Mouse (Mus musculus) stomach, embryonic 15.5 days (tissue): ENCODE data around the gene Slc32a1. TPM values are rescaled to one million over a fixed set of nuclear protein-coding genes. Genes with fewer than 3 reads are reported as not detected.
A peak's percentile ranks its signal among the peaks of the same experiment; 100 is the strongest.

Source experiments
- ATAC-seq: fragments of 200-750 bp; cut with Nextera tagmentation; 2 replicates; pipeline ENCODE4 v1.8.0; 2017; ENCODE audit warnings: low read depth, moderate number of reproducible peaks, moderate TSS enrichment; ENCODE audit not compliant: insufficient read depth, low FRiP score
- H3K27ac ChIP-seq: fragments of 300-500 bp; sonication (generic); 2 replicates; pipeline ENCODE4 v1.5.1; 2015; ENCODE audit warnings: mild to moderate bottlenecking, inconsistent platforms
- H3K27me3 ChIP-seq: fragments of 300-500 bp; sonication (generic); replicated peaks from 2 replicates; pipeline ENCODE4 v1.6.1; 2015; ENCODE audit warnings: inconsistent platforms
- H3K36me3 ChIP-seq: fragments of 300-500 bp; sonication (generic); 2 replicates; pipeline ENCODE4 v1.6.1; 2015; ENCODE audit warnings: inconsistent platforms
- H3K4me1 ChIP-seq: fragments of 300-500 bp; sonication (generic); 2 replicates; pipeline ENCODE4 v1.6.1; 2015; ENCODE audit warnings: inconsistent platforms
- H3K4me2 ChIP-seq: fragments of 300-500 bp; sonication (generic); 2 replicates; pipeline ENCODE4 v1.6.1; 2015; ENCODE audit warnings: mild to moderate bottlenecking, inconsistent platforms
- H3K4me3 ChIP-seq: fragments of 300-500 bp; sonication (generic); replicated peaks from 2 replicates; pipeline ENCODE4 v1.5.1; 2015; ENCODE audit warnings: inconsistent platforms
- H3K9ac ChIP-seq: fragments of 300-500 bp; sonication (generic); 2 replicates; pipeline ENCODE4 v1.6.1; 2015; ENCODE audit warnings: inconsistent platforms
- H3K9me3 ChIP-seq: fragments of 300-500 bp; sonication (generic); 2 replicates; pipeline ENCODE4 v1.6.1; 2016; ENCODE audit warnings: inconsistent platforms
- WGBS: fragments of 180-500 bp; shearing (Covaris S2); methylation state at CpG from one replicate; pipeline ENCODE4 v1.1.7; 2015; 5-methylcytosine and 5-hydroxymethylcytosine counted together
- polyA plus RNA-seq: library from polyadenylated mRNA; unstranded; fragments of >200 nt; fragmentation: Nextera tagmentation; extraction: Ambion mirVana; gene quantifications from 2 replicates; pipeline ENCODE4 v1.2.1, GENCODE M21; 2015

Slc32a1 gene
- polyA plus RNA-seq, 1 experiment from 2014 or later: not detected

DNA sequence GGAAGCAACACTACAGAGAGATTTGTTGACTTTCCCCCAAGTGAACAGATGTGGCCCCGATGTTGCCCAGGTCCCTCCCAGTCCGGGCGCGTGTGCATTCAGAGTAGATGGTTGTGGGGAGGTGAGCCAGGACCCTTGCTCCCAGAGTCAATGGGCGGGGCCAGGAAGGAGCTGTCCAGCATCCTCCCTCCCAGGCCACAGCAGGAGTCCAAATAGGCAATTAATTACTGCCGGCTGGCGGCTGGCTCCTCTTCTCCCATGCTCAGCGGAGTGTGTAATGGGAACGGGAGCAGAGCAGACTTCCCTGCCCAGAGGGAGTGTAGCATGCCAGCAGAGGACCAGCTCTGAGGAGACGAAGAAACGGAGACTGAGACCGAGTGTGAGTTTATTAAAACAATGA is 15.5 kb upstream of the Slc32a1 start:
- Histone ChIP-seq H3K9me3 (no peaks in the 10 kb centered on the region), H3K4me1 (no peaks in the 10 kb centered on the region), H3K9ac (no peak overlapping the region), H3K27ac (no peak overlapping the region), H3K36me3 (no peaks in the 10 kb centered on the region), H3K27me3 (peaks cover 10% of the 10 kb centered on the region), H3K4me3 (no peak overlapping the region), H3K4me2 (no peak overlapping the region)
- 2% methylated on average over 12 of the region's 12 CpGs for WGBS
- no peak for ATAC-seq

DNA sequence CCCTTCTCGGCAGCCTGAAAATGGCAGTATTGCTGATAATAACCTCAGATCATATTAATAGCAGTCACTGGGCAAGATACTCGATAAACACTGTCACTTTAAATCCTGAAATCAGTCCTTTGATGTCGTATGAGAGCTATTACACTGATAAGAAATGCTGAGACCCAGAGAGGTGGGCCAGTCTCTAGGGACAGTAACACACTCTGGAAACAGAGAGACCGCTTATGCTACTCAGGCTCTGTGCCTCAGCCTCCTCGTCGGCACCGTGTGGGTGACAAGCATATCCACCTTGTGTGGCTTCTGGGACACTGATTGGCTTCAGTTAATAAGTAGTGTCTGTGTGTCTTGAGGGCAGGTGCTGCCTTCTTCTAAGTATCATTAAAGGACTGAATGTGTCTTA is 15.0 kb upstream of the Slc32a1 start:
- H3K9ac ChIP-seq: no peak overlapping the region
- H3K4me3 ChIP-seq: no peak overlapping the region
- H3K4me2 ChIP-seq: no peak overlapping the region
- H3K27me3 ChIP-seq: peaks cover 13% of the 10 kb centered on the region
- no peak overlapping the region for H3K27ac ChIP-seq
- 39% methylated on average over 7 of the region's 7 CpGs for WGBS
- no peak for ATAC-seq
- H3K4me1 ChIP-seq: no peaks in the 10 kb centered on the region
- no peaks in the 10 kb centered on the region for H3K9me3 ChIP-seq
- H3K36me3 ChIP-seq: no peaks in the 10 kb centered on the region

DNA sequence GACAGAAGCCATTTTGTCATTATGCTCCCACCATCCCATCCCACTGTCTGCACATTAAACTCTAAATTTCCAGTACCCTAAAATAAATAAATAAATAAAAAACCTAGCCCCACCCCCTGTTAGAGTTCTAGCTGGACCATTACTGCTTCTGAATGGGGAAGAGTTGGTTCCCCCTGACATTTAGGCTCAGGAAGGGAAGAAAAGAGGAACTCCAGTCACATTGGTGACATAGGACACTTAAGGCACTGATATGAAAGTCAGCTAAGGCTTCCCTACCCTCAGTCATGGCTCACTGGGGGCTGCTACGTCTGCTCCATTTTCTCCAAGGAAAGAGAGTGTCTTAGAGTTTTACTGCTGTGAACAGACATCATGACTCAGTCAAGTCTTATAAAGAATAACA is 13.8 kb upstream of the Slc32a1 start:
- ATAC-seq: no peak
- no peak overlapping the region for H3K9ac ChIP-seq
- H3K4me1 ChIP-seq: no peaks in the 10 kb centered on the region
- H3K4me3 ChIP-seq: no peak overlapping the region
- H3K36me3 ChIP-seq: no peaks in the 10 kb centered on the region
- no peak overlapping the region for H3K27ac ChIP-seq
- peaks cover 13% of the 10 kb centered on the region for H3K27me3 ChIP-seq
- no peaks in the 10 kb centered on the region for H3K9me3 ChIP-seq
- H3K4me2 ChIP-seq: no peak overlapping the region
- 53% methylated on average over 1 of the region's 1 CpGs for WGBS

DNA sequence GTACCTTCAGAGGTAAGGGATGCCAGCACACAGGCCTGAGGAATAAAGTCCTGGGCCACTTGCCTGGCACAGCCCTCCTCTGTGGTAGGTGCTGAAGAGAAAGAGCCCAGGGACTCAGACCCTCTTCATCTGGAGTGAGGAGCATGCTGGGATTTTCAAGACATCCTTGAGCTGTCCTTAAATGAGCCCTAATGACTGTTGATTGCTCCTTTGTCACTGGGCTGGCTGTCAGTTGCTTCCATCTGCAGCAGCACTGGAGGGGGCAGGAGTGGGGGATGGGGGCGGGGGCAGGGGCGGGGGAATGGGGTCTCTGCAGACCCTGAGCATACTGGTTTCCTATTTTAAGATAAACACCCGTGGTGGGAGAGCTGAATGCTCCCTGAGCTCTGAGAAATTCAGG is 10.1 kb upstream of the Slc32a1 start:
- Histone ChIP-seq H3K4me1 (no peaks in the 10 kb centered on the region), H3K9ac (no peak overlapping the region), H3K27ac (no peak overlapping the region), H3K27me3 (peaks cover 23% of the 10 kb centered on the region), H3K4me3 (no peak overlapping the region), H3K4me2 (no peak overlapping the region), H3K9me3 (no peaks in the 10 kb centered on the region), H3K36me3 (no peaks in the 10 kb centered on the region)
- no peak for ATAC-seq
- WGBS: 24% methylated on average over 3 of the region's 3 CpGs

DNA sequence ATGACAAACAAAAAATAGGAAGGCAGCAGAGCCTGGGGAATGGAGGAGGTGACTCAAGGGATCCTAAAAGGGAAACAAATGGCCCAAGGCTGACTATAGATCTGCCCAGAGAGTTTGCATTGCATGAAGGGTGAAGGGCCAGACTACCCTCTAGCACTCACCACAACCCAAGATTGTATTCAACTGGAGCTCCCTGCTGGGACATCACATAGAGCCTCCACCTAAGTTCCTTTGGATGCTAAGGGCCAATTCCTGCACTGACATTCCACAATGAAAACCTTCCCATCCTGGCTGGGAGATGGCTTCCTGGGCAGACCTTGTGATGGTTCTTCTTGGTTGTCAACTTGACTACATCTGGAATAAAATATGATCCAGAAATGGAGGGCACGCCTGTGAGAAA is 9.2 kb upstream of the Slc32a1 start:
- H3K4me3 ChIP-seq: no peak overlapping the region
- no peak overlapping the region for H3K9ac ChIP-seq
- H3K27me3 ChIP-seq: peaks cover 29% of the 10 kb centered on the region
- H3K4me2 ChIP-seq: no peak overlapping the region
- 89% methylated on average over 1 of the region's 1 CpGs for WGBS
- H3K36me3 ChIP-seq: no peaks in the 10 kb centered on the region
- no peaks in the 10 kb centered on the region for H3K9me3 ChIP-seq
- H3K4me1 ChIP-seq: no peaks in the 10 kb centered on the region
- no peak for ATAC-seq
- no peak overlapping the region for H3K27ac ChIP-seq

DNA sequence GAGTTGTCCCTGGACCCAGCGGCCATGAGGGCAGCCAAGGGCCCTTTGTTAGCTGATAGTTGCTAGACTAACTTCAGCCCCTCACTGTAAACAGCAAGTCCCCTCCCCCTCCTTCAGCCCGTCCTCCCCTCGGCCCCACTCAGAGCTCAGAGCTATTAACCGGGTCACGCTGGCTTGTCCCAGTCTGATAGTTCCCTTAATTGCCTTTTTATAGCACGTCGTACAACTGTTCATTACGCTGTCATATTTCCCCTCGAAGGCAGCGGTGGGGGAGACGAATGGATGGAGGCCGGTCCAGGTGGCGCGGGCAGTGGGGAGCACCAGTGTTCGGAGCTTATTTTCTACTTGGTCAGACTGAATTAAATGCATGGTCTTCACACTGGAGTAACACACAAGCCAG is 7.9 kb upstream of the Slc32a1 start:
- H3K9me3 ChIP-seq: no peaks in the 10 kb centered on the region
- H3K27me3 ChIP-seq: peaks cover 42% of the 10 kb centered on the region
- H3K9ac ChIP-seq: no peak overlapping the region
- ATAC-seq: no peak
- H3K36me3 ChIP-seq: no peaks in the 10 kb centered on the region
- 31% methylated on average over 15 of the region's 15 CpGs for WGBS
- H3K27ac ChIP-seq: no peak overlapping the region
- no peak overlapping the region for H3K4me3 ChIP-seq
- no peaks in the 10 kb centered on the region for H3K4me1 ChIP-seq
- no peak overlapping the region for H3K4me2 ChIP-seq

DNA sequence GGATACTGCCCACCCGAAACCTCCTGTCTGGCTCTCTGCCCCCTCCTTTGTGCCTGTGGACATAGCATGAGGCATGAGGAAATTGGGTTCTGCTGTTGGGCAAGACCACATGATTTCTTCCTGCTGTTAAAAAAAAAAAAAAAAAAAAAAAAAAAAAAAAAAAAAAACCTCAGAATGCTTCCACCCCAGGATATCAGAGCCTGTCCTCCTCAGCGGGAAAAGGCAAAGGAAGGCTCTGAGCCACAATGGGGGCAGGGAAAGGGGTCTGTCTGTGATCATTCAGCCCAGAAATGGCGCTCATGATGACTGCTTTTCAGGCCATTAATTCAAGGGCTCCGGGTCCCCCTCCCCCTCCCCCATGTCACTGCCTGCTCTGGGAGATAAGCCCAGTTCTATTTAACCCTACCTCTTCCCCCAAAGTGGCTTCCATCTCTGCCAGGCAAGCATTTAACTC is 4.0 kb upstream of the Slc32a1 start:
- H3K4me3 ChIP-seq: no peak overlapping the region
- no peak overlapping the region for H3K4me2 ChIP-seq
- 8% methylated on average over 4 of the region's 4 CpGs for WGBS
- no peaks in the 10 kb centered on the region for H3K36me3 ChIP-seq
- H3K9ac ChIP-seq: no peak overlapping the region
- H3K27ac ChIP-seq: no peak overlapping the region
- no peak for ATAC-seq
- H3K4me1 ChIP-seq: peaks cover 6% of the 10 kb centered on the region
- H3K27me3 ChIP-seq: peaks cover 69% of the 10 kb centered on the region
- H3K9me3 ChIP-seq: no peaks in the 10 kb centered on the region

DNA sequence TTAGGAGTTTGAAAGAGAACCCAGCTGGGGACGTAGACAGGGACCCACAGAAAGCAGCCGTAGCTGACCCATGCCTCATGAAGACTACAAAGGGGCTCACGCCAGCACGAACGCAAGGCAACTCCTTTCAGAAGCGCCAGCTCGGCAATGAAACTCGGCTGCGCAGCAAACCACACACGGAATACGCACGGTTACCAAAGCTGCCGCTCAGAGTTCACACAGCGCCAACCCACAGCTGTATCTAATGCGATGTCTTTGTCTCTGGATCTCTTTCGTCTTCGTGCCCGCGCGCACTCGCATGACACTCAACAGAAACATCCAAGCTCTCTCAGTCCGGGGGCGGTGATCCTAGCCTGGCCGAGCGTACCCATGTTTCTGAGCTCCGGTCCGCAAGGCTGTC is 886 bp upstream of the Slc32a1 start:
- WGBS: under 1% methylated on average over 27 of the region's 27 CpGs
- H3K36me3 ChIP-seq: no peaks in the 10 kb centered on the region
- no peak overlapping the region for H3K4me2 ChIP-seq
- ATAC-seq: no peak
- H3K4me1 ChIP-seq: peaks cover 10% of the 10 kb centered on the region
- no peak overlapping the region for H3K4me3 ChIP-seq
- no peak overlapping the region for H3K27ac ChIP-seq
- peaks cover 90% of the 10 kb centered on the region for H3K27me3 ChIP-seq
- H3K9me3 ChIP-seq: no peaks in the 10 kb centered on the region
- no peak overlapping the region for H3K9ac ChIP-seq

DNA sequence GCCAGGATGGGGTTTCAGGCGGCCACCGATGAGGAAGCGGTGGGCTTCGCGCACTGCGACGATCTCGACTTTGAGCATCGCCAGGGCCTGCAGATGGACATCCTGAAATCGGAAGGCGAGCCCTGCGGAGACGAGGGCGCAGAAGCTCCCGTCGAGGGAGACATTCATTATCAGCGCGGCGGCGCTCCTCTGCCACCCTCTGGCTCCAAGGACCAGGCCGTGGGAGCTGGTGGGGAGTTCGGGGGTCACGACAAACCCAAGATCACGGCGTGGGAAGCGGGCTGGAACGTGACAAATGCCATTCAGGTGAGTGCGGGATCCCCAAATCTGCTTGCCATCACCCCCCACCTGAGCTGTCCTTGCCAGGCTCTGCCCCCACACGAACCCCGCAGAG is 756 bp downstream of the Slc32a1 start:
- H3K36me3 ChIP-seq: no peaks in the 10 kb centered on the region
- no peak overlapping the region for H3K9ac ChIP-seq
- peak overlapping the region; percentile 16; the same call in 1 of the 2 replicates for H3K4me3 ChIP-seq
- H3K4me2 ChIP-seq: peak overlapping the region; percentile 38; the same call in 1 of the 2 replicates
- WGBS: 2% methylated on average over 30 of the region's 30 CpGs
- peaks cover 98% of the 10 kb centered on the region for H3K27me3 ChIP-seq
- H3K27ac ChIP-seq: no peak overlapping the region
- H3K9me3 ChIP-seq: no peaks in the 10 kb centered on the region
- ATAC-seq: no peak
- peaks cover 10% of the 10 kb centered on the region for H3K4me1 ChIP-seq

DNA sequence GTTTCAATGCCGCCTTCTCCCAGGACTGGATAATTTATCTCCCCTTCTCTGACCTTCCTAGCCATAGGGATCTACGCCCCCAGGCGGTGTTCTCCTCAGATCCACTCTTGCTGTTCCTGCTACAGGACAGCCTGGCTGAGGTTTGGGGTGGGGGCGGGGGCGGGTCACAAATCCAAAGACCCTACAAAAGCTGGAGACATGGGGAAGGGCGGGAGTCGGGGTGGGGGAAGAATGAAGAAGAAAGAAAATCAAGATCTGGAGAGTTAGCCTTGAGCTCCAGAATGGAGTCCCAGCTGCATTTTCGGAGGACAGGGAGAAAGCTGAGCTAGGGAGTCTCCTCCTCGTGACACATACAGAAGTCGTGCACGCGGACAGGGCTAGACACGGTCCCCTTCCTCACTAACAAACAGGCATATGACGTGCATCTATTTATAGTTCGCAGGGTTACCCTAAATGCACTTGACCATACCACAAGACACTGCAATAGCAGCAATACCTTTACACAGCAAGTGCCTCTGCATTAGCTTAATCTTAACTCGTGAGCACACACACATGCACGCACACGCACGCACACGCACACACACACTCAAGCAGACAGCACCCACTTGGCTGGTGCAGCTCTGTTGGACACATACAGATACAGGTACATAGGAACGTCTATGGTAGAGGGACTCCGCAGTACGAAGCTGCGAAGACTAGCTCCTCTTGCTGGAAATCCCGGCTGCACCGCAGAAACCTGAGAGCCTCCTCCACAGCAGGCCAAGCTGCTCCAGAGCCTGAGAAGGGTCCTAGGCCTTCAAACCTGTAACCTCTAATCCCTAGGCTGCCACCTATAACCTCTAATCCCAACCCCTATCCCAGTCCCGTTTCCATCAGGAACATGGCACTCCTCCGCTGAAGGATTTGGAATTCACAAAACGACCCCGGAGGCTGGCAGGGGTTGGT is 1.4 kb downstream of the Slc32a1 start:
- Histone ChIP-seq H3K27ac (no peak overlapping the region), H3K4me2 (no peak overlapping the region), H3K4me3 (0 out of 2 replicates have a peak overlapping the region, but pooled peaks have one; percentile 3), H3K9ac (no peak overlapping the region), H3K4me1 (peaks cover 10% of the 10 kb centered on the region), H3K9me3 (no peaks in the 10 kb centered on the region), H3K36me3 (no peaks in the 10 kb centered on the region), H3K27me3 (peaks cover 98% of the 10 kb centered on the region)
- WGBS: 5% methylated on average over 30 of the region's 30 CpGs
- ATAC-seq: no peak

DNA sequence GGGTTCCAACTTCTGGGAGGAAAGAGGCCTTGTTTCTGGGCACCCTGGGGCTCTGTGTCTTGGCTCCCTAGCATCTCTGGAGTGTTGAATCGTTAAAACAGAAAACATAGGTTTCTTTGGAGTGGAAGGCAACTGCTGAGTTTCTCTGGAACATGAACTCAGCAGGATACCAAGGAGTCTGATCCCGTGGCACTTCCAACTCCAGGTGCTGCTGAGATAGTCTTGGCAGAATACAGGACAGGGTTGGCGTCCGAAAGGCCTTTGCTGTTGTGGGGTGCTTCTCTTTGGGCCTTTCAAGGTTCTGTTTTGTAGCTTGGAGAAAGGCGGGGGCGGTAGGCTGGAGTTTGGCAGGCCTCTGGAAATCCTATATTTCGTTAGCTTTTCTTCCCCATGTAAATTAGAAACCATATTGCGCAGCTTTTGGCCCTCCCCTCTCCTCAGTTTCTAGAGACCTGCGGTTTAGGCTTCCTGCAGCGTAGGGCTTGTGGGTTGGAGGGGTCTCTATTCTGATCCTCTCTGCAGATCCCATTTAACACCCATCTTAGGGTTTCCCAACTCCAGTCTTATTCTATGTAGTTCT is 2.2 kb downstream of the Slc32a1 start:
- WGBS: 9% methylated on average over 10 of the region's 10 CpGs
- no peak for ATAC-seq

More for the DNA sequence above, 2.2 kb downstream of the Slc32a1 start:
- Histone ChIP-seq H3K4me2 (no peak overlapping the region), H3K27ac (no peak overlapping the region), H3K9ac (no peak overlapping the region), H3K4me1 (peaks cover 10% of the 10 kb centered on the region), H3K4me3 (no peak overlapping the region), H3K27me3 (peaks cover 98% of the 10 kb centered on the region), H3K36me3 (no peaks in the 10 kb centered on the region), H3K9me3 (no peaks in the 10 kb centered on the region)
